Mouse (Mus musculus) kidney, postnatal 10 days (tissue): ENCODE results near the gene Shc3.

ENCODE experiments used
- DNase-seq: peaks from one replicate; pipeline ENCODE4 v3.0.0; 2021; ENCODE audit warnings: mixed read lengths

Gene Shc3

DNA sequence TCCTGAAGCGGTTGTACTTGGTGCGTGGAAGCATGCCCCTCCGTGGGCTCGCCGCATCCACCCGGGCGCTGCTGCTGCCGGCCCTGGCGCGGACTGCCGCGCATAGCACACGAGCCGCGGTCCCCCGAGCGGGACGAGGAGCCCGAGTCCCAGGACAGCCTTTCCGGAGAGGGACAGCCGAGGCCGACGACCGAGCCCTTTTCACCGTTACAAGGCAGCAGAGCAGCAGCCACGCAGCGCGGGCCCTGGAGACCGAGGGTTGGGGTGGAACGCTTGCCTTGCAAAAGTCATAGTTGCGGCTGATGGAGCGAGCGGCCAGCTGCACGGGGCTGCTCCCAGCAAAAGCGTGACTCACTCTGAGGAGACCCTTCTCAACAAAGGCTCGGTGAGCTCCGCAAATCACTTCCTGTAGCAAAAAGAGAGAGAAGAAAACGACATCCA lies 1.8 kb downstream of the Shc3 start:
- peak; percentile 46 for DNase-seq

DNA sequence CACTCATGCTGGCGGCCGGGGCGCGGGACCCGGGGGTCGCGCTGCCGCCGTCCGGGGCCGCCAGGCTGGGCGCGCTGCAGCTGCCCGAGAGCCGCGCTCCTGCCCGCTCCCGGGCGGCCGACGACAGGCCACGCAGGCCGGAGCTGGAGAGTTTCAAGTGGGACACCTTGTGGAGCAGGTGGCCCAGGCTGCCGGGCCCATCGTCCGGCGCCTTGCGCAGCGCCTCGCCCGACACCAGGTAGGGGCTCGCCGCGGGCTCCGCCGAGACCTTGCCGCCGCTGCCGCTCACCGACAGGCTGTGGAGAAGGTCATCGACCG lies 2.2 kb downstream of the Shc3 start:
- peak; percentile 28 for DNase-seq

- no peak for DNase-seq
Observed at GRCm38 (mm10) chr13:51566371-51567077, 2.7 kb downstream of the Shc3 start.

- no peak for DNase-seq
Observed at GRCm38 (mm10) chr13:51564741-51565140, 4.5 kb downstream of the Shc3 start.

DNA sequence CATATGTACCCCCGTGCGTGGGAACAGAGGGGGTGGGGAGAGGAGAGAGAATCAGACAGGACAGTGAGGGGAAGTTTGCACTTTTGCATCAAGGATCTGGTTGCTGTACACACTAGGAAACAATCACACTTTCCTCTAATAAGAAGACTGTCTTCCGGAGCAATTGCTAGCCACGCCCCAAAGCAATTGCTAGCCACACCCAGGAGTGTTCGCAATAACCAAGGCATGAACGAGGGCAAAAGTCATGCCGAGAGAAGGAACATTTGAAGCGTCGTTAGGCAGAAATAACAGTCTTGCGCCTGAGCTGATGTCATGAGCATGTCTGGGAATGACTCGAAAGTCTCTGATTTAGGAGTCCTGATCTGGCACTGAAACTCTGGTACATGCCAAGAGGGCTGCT lies 15.9 kb downstream of the Shc3 start:
- DNase-seq, result no peak

- DNase-seq, result no peak
Observed at GRCm38 (mm10) chr13:51552233-51552632, 17.0 kb downstream of the Shc3 start.

- DNase-seq, result no peak
Observed at GRCm38 (mm10) chr13:51551824-51552223, 17.4 kb downstream of the Shc3 start.

- no peak for DNase-seq
Observed at GRCm38 (mm10) chr13:51539816-51540215, 29.4 kb downstream of the Shc3 start.

- DNase-seq, result no peak
Observed at GRCm38 (mm10) chr13:51535326-51535725, 33.9 kb downstream of the Shc3 start.

GRCm38 (mm10) chr13:51526480-51526879 lies 42.7 kb downstream of the Shc3 start:
- peak; percentile 15 for DNase-seq

- no peak for DNase-seq
Observed at GRCm38 (mm10) chr13:51524316-51524715, 44.9 kb downstream of the Shc3 start.

DNA sequence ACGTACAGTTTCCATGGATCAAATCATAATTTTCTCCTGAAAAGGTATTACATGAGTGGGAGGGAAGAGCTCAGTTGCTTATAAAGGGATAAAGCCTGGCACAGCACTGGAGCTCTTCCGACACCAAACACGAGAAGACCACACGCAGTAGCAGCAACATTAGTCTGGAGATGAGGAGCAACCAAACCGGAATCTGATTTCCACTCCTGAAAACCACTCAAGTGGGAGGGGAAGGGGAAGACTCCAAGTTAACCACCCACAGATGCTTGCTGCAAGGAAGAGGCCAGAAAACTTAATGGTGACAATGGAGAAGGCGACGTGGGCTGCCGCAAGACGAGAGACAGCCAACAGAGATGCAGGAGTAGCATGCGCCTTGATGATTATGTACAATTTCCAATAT lies 45.9 kb downstream of the Shc3 start:
- DNase-seq, result no peak

- DNase-seq, result no peak
Observed at GRCm38 (mm10) chr13:51518880-51519279, 50.3 kb downstream of the Shc3 start.

GRCm38 (mm10) chr13:51517943-51518342 lies 51.3 kb downstream of the Shc3 start:
- DNase-seq, result no peak

- DNase-seq, result no peak
Observed at GRCm38 (mm10) chr13:51508836-51509235, 60.4 kb downstream of the Shc3 start.

GRCm38 (mm10) chr13:51505711-51506110 lies 63.5 kb downstream of the Shc3 start:
- DNase-seq, result no peak

- no peak for DNase-seq
Observed at GRCm38 (mm10) chr13:51499769-51500168, 69.5 kb downstream of the Shc3 start.

DNA sequence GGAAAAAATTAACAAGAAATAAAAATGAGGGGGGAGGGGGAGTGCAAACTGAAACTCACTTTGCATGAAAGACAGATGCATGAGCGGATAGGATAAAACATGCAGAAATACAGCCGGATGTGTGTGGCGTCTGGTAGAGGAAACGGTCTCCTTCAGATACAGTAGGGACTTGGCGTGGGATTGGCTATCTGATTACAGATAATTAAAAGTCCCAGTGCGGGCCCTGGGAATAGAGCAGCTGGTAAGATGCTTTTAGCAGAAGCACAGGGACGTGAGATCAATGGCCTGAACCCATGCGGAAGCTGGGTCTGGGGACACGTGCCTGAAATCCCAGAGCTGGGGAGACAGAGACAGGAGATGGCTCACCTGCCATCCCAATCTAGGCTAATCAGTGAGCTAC lies 75.5 kb downstream of the Shc3 start:
- DNase-seq, result no peak

GRCm38 (mm10) chr13:51491649-51492435 lies 77.4 kb downstream of the Shc3 start:
- DNase-seq, result peak; percentile 10

DNA sequence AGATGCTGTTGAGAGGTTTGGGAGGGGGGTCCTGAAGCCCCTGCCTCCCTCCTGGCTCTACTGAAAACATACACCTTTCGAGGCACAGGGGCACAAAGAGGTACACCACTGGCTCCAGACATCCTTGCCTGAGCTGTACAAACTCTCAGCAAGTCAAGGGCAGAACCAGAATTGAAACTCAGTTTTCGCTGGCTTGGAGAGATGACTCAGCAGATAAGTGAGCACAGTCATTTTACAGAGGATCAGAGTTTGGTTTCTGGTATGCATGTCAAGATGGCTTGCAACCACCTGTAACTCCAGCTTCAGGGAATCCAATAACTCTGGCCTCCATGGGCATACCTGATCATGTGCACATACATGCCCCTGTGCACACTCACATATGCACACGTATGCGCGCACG lies 79.0 kb downstream of the Shc3 start:
- DNase-seq, result no peak

DNA sequence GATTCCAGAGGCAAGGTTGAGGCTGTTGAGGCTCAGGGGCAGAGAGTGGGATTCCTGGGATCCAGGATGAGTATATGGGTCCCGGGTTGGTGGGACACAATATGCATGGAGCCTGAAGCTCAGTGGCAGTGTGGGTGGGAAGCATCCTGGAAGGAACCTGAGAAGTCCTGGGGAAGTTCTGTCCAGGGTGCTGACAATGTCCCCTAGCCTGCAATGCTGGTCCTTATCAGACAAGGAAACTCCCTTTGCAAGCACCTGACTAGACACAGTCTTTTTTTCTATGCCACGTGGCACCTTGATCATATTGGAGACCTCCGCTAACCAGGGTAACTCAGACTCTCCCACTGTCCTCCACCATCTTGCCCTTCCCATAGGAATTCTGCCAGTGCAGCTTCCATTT lies 80.3 kb downstream of the Shc3 start:
- DNase-seq, result peak; percentile 18

DNA sequence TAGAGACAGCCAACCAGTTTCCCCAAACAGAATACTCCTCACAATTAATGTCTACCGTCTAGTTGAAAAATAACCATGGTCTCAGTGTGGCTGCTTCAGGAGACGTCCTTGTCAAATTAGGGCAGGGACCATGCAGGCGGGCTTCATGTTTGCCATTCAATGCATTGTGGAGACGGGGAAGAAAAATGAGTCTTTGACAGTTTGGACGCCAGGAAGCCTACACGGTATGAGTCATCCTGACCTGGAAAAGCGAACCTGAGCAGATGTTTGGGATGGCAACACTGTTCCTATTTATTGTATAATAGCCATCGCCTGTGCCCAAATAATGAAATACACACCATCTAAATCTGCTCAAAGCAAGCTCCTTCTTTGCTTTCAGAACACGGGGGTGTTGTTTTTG lies 83.9 kb downstream of the Shc3 start:
- DNase-seq, result no peak

DNA sequence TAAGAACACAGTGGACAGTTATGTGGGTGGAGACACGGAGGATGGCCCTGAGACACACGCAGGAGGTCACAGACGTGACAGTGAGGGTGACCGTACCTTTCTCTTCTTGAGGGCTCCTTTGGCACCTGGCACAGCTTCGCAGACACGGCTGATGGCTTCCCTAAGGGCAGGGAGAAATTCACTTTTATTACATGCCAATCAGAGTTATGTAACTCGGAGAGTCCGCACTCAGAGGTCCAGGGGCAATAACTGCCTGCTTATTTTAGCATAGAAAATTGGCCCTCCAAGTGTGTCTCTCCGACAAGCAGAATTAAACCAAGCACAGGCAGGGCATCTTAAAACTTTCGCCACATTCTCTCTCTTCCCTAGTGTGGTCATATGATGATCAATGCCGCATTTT lies 86.4 kb downstream of the Shc3 start:
- DNase-seq, result no peak

DNA sequence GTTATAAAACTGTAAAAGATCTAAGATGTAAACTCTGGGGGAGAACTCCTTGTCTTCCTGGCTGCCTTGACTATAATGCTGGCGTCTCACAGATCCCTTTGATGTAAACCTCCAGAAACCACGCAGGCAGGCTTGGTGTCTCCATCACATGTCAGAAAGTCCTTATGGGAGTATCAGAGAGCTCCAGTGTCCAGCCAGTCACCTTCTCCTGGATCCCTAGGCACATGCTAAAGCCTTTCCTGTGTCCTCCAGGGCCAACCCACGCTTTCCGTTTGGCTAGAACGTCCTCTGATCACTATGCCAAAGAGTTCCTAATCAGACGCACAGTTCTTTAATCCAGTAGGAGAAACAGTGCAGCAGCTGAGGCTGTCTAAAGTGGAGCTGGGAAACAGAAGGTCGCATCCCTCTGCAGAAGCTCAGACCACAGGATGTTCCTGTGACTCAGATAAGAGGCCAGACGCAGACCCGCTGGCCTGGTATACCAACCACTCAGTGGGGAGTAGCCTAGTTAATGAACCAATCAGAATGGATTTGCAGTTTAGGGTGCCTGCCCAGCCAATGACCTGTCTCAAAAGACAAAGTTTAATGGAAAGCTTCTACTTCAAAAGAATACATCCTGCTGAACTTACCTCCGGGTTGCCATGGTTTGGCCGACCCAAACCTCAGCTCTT lies 88.7 kb downstream of the Shc3 start:
- no peak for DNase-seq
